Mouse (Mus musculus): ENCODE results near the gene Stard3.

DNA sequence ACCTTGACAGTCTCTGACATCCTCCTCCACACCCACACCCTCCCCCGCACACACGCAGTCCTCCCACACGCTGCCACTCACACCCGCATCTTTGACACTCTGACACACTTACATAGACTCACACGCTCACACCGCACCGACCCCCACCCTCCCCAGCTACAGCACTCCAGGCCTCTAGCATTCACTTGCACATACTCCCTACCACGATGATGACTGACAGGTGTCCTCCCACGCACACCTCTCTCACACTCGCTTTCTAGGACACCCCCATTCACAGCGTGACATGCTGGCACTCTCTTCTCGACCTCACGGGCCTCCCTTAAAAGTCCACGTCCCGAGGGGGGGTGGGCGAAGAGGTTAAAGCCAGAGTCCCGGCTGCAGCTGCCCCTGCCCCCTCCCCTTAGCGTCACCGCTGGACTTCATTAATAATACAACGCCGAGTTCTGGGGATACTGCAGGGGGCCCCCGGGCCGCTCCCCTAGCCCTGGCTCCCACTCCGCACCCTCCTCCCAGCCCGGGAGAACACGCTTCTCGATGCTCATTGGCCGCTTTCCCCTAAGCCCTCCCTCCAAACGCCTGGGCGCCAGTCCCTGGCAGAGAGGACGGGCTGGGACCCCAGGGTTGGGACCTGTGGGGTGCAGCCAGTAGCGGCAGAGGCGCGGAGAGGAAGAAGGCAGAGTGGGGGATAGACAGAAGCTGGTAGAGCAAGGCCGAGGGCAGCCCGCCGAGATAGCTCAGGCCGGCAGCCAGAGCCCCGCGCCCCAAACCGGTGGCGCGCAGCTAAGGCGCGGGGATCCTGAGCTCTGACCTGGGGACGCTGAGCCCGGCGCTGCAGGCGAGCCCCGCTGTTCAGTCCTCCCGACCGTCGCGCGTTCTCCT is 9.8 kb upstream of the Stard3 start, which contains the start of gene Ppp1r1b:
- TF ChIP-seq POLR2A (IDR thresholded peaks at IDR 0.05; ENCODE audit: insufficient read length, low read depth) (no peak), E2F4 (IDR thresholded peaks at IDR 0.05; ENCODE audit: insufficient read depth) (no peak), USF1 (IDR thresholded peaks at IDR 0.05; ENCODE audit: low read depth) (no peak), MYOG (IDR thresholded peaks at IDR 0.05; ENCODE audit: control insufficient read depth in 1 of 3, insufficient read depth in 1 of 3, insufficient read length in 2 of 3, low read depth in 2 of 3) (no peak), MAX (IDR thresholded peaks at IDR 0.05; ENCODE audit: low read depth) (no peak), CEBPB (IDR thresholded peaks at IDR 0.05; ENCODE audit: insufficient read depth, poor library complexity, severe bottlenecking) (no peak), TCF12 (IDR thresholded peaks at IDR 0.05; ENCODE audit: insufficient read depth, poor library complexity, severe bottlenecking) (no peak), TCF3 (IDR thresholded peaks at IDR 0.05; ENCODE audit: insufficient read length, low read depth) (no peak), POLR2AphosphoS2 (IDR thresholded peaks at IDR 0.05; ENCODE audit: insufficient read length, low read depth) (no peak), MYOD1 (IDR thresholded peaks at IDR 0.05; ENCODE audit: control insufficient read depth in 1 of 3, insufficient read length in 2 of 3, low read depth in 2 of 3) (no peak), REST (IDR thresholded peaks at IDR 0.05; ENCODE audit: insufficient read depth, insufficient read length) (no peak), SRF (IDR thresholded peaks at IDR 0.05; ENCODE audit: control insufficient read depth, insufficient read length, low read depth) (no peak)
